In the genomic region with DNA sequence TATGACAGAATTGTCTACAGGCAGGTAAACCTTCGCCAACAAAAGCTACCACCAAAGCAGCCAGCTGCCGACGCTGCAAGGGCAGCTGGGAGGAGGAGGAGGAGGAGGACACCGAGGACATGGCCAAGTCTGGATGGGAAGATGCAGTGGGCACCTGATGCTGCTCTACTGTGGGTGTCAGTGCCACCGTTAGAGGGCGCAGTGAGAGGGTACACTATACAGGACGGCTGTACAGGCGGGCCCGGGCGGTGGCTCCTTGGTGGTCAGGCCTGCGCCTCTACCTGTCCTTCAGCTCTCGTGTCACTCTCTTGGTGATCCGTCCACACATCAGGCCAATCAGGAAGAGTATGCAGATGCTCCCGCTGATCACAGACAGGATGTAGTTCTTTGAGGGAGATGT, we compare ENCODE assay signal across 8 mouse cellular contexts.
A peak's percentile ranks its signal among the peaks of the same experiment; 100 is the strongest.
DNase-seq lines count a peak whose midpoint lies in the region.

No protein-coding gene starts in this region.

- peak; percentile 13 for DNase-seq in ovary, postnatal 10 days (ENCODE audit: low spot score)
- DNase-seq in ovary, adult 18-20 months (ENCODE audit: low spot score): no peak
- DNase-seq in cerebellum, adult 8-10 months: peak; percentile 53
- DNase-seq in frontal cortex, postnatal 25 days (ENCODE audit: low spot score in 2 of 2): peak; percentile 33 to 34
- DNase-seq in kidney, adult 18-20 months: peak; percentile 69
- peak; percentile 64 for DNase-seq in liver
- peak; percentile 10 to 35 for DNase-seq in natural killer cell, adult 2 months (ENCODE audit: low spot score in 2 of 2)
- peak; percentile 44 for DNase-seq in thymus, postnatal 0 days (ENCODE audit: low spot score)
